8 mouse cellular contexts compared by ENCODE assay signal in genomic region chr9:109081749-109082123, GRCm38 (mm10). TPM values are rescaled to one million over a fixed set of nuclear protein-coding genes. Genes with fewer than 3 reads are reported as not detected.
DNase-seq lines count a peak whose midpoint lies in the region; ATAC-seq and TF ChIP-seq lines count a peak whose summit lies in the region.

No protein-coding gene starts in this region.

- TF ChIP-seq CTCF in gastrocnemius, adult 2 months (IDR thresholded peaks at IDR 0.05), result no peak
- no peak for TF ChIP-seq CTCF in C2C12 (IDR thresholded peaks at IDR 0.05; ENCODE audit: control insufficient read depth, insufficient read depth, insufficient read length)
- no peak for TF ChIP-seq CTCF in liver, embryonic 14.5 days (IDR thresholded peaks at IDR 0.05; ENCODE audit: low read depth)

- peak; percentile 43; the same call in 1 of the 2 replicates for ATAC-seq in forebrain, embryonic 14.5 days
- peak; percentile 17; the same call in 1 of the 2 replicates for ATAC-seq in liver, embryonic 14.5 days (ENCODE audit: insufficient read depth)

- WGBS in forebrain, embryonic 14.5 days, result 7% methylated on average over 11 of the region's 11 CpGs
- WGBS in liver, embryonic 14.5 days (ENCODE audit: insufficient replicate concordance), result 6% methylated on average over 11 of the region's 11 CpGs

- H3K4me3 ChIP-seq in gastrocnemius, adult 2 months, result peak overlapping the region; percentile 95
- peak overlapping the region; percentile 59 for H3K4me3 ChIP-seq in C2C12 (ENCODE audit: insufficient read depth, poor library complexity, severe bottlenecking)
- H3K4me3 ChIP-seq in forebrain, embryonic 14.5 days (ENCODE audit: low read depth, low read length), result peak overlapping the region; percentile 78
- H3K4me3 ChIP-seq in liver, embryonic 14.5 days (ENCODE audit: insufficient read depth in 1 of 2, low read depth in 2 of 2, low read length in 2 of 2), result peak overlapping the region; percentile 87 to 88

- peaks cover 43% of the 10 kb centered on the region for H3K79me2 ChIP-seq in C2C12 (ENCODE audit: control insufficient read depth, insufficient read depth)

- peak overlapping the region; percentile 90 for H3K4me2 ChIP-seq in forebrain, embryonic 14.5 days (ENCODE audit: low read length)
- H3K4me2 ChIP-seq in liver, embryonic 14.5 days (ENCODE audit: low read depth), result peak overlapping the region; percentile 91

- peaks cover 12% of the 10 kb centered on the region for H3K4me1 ChIP-seq in forebrain, embryonic 14.5 days (ENCODE audit: control insufficient read depth, insufficient read depth, low read length)
- H3K4me1 ChIP-seq in liver, embryonic 14.5 days (replicated peaks; ENCODE audit: control insufficient read depth in 2 of 2, insufficient read depth in 2 of 2, low read length in 1 of 2), result peaks cover 7 to 9% of the 10 kb centered on the region in 2 experiments

- H3K36me3 ChIP-seq in C2C12 (ENCODE audit: control insufficient read depth, insufficient read depth), result peaks cover 20% of the 10 kb centered on the region
- peaks cover 23% of the 10 kb centered on the region for H3K36me3 ChIP-seq in forebrain, embryonic 14.5 days (ENCODE audit: control insufficient read depth, insufficient read depth, low read length)
- H3K36me3 ChIP-seq in liver, embryonic 14.5 days (replicated peaks; ENCODE audit: control insufficient read depth, insufficient read depth, low read depth), result peaks cover 9% of the 10 kb centered on the region

- no peak for DNase-seq in gastrocnemius, adult 2 months
- no peak for DNase-seq in gastrocnemius, postnatal 25 days
- DNase-seq in forebrain, embryonic 14.5 days (ENCODE audit: low spot score), result no peak
- DNase-seq in liver, embryonic 14.5 days (ENCODE audit: low read depth in 3 of 3, low spot score in 3 of 3), result no peak
- no peak for DNase-seq in adipocyte (ENCODE audit: low spot score)
- no peak for DNase-seq in right cerebral cortex, postnatal 25 days
- DNase-seq in spleen, postnatal 4 days (ENCODE audit: low spot score in 2 of 2), result no peak

- H3K79me3 ChIP-seq in C2C12 (ENCODE audit: low read depth), result peaks cover 26% of the 10 kb centered on the region

- H3K27ac ChIP-seq in gastrocnemius, adult 2 months, result peak overlapping the region; percentile 90
- peak overlapping the region; percentile 54; the same call in 1 of the 2 replicates for H3K27ac ChIP-seq in forebrain, embryonic 14.5 days (ENCODE audit: low read depth, low read length)
- peak overlapping the region; percentile 63 for H3K27ac ChIP-seq in liver, embryonic 14.5 days

- H3K9ac ChIP-seq in forebrain, embryonic 14.5 days (ENCODE audit: low read length), result peak overlapping the region; percentile 87
- peak overlapping the region; percentile 92 for H3K9ac ChIP-seq in liver, embryonic 14.5 days (replicated peaks)

- H3K9me3 ChIP-seq in forebrain, embryonic 14.5 days (replicated peaks; ENCODE audit: control insufficient read depth, low read length), result no peaks in the 10 kb centered on the region
- no peaks in the 10 kb centered on the region for H3K9me3 ChIP-seq in liver, embryonic 14.5 days (ENCODE audit: control insufficient read depth, low read length)

- no peak for TF ChIP-seq EP300 in liver, embryonic 14.5 days (IDR thresholded peaks at IDR 0.05; ENCODE audit: low read depth)

- intact Hi-C loops in gastrocnemius, adult 2 months (cut with DNase I), result no loop called here

- H3K27me3 ChIP-seq in C2C12 (ENCODE audit: control insufficient read depth, insufficient read depth, insufficient read length), result no peaks in the 10 kb centered on the region
- H3K27me3 ChIP-seq in forebrain, embryonic 14.5 days (replicated peaks; ENCODE audit: control insufficient read depth, insufficient read depth, low read length), result no peaks in the 10 kb centered on the region
- no peaks in the 10 kb centered on the region for H3K27me3 ChIP-seq in liver, embryonic 14.5 days (ENCODE audit: control insufficient read depth, insufficient read depth, low read length)

- peak overlapping the region; percentile 94 for H3ac ChIP-seq in C2C12 (ENCODE audit: control insufficient read depth, insufficient read length, low read depth)

TF ChIP-seq in C2C12, 6 proteins besides CTCF, POLR2A, EP300 and RAD21:
- TF ChIP-seq MYOG (IDR thresholded peaks at IDR 0.05; ENCODE audit: control insufficient read depth, extremely low read depth, insufficient read length) (no peak), CEBPB (IDR thresholded peaks at IDR 0.05; ENCODE audit: low read depth) (no peak), MYOD1 (IDR thresholded peaks at IDR 0.05; ENCODE audit: control insufficient read depth, insufficient read length, low read depth) (no peak), FOSL1 (IDR thresholded peaks at IDR 0.05; ENCODE audit: insufficient read depth, low read length, poor library complexity, severe bottlenecking) (no peak), USF1 (IDR thresholded peaks at IDR 0.05; ENCODE audit: low read depth) (no peak), MAX (IDR thresholded peaks at IDR 0.05) (no peak)

RNA-seq across cellular contexts. Expression of gene Ccdc51, which starts 0.6 kb away (rescaled TPM):
- total RNA-seq in gastrocnemius, adult 2 months (2021), result 1 to 10 TPM; 6.5 to 7.9 TPM
- total RNA-seq in gastrocnemius, postnatal 25 days (2021), result 1 to 10 TPM; 6.9 to 7.5 TPM
- 12.4 TPM for polyA plus RNA-seq in C2C12 (2012; fragmentation: generic; extraction: Trizol)
- 19.4 and 21.2 TPM in 2 replicates for polyA plus RNA-seq in forebrain, embryonic 14.5 days (2014; fragmentation: Nextera tagmentation; extraction: Ambion mirVana)
- polyA plus RNA-seq in liver, embryonic 14.5 days (2012; rRNA removed), result 5.4 and 7.1 TPM in 2 replicates
- polyA plus RNA-seq in liver, embryonic 14.5 days (2014; fragmentation: Nextera tagmentation; extraction: Ambion mirVana), result 12.1 and 14.9 TPM in 2 replicates

RNA-seq across cellular contexts. Expression of gene Tma7, which starts 0.7 kb away (rescaled TPM):
- total RNA-seq in gastrocnemius, adult 2 months (2021), result 100 to 1,000 TPM; 316 to 321 TPM
- total RNA-seq in gastrocnemius, postnatal 25 days (2021), result 100 to 1,000 TPM; 238 to 253 TPM
- polyA plus RNA-seq in C2C12 (2012; fragmentation: generic; extraction: Trizol), result 294 TPM
- polyA plus RNA-seq in forebrain, embryonic 14.5 days (2014; fragmentation: Nextera tagmentation; extraction: Ambion mirVana), result 652 and 758 TPM in 2 replicates
- polyA plus RNA-seq in liver, embryonic 14.5 days (2012; rRNA removed), result 37.4 and 92.4 TPM in 2 replicates
- 470 and 504 TPM in 2 replicates for polyA plus RNA-seq in liver, embryonic 14.5 days (2014; fragmentation: Nextera tagmentation; extraction: Ambion mirVana)

RNA-seq across cellular contexts. Expression of gene Atrip, which starts 7.8 kb away (rescaled TPM):
- total RNA-seq in gastrocnemius, adult 2 months (2021), result 1 to 10 TPM; 8.0 to 8.5 TPM
- total RNA-seq in gastrocnemius, postnatal 25 days (2021), result 1 to 10 TPM; 7.9 to 8.4 TPM
- polyA plus RNA-seq in C2C12 (2012; fragmentation: generic; extraction: Trizol), result 11.4 TPM
- 27.3 and 29.6 TPM in 2 replicates for polyA plus RNA-seq in forebrain, embryonic 14.5 days (2014; fragmentation: Nextera tagmentation; extraction: Ambion mirVana)
- 5.3 and 6.5 TPM in 2 replicates for polyA plus RNA-seq in liver, embryonic 14.5 days (2012; rRNA removed)
- 9.0 TPM in 2 replicates for polyA plus RNA-seq in liver, embryonic 14.5 days (2014; fragmentation: Nextera tagmentation; extraction: Ambion mirVana)

RNA-seq across cellular contexts. Expression of gene Plxnb1, which starts 13.5 kb away (rescaled TPM):
- total RNA-seq in gastrocnemius, adult 2 months (2021), result 1 to 10 TPM in 1 of 2 experiments, under 1 TPM in 1; 0.54 to 1.1 TPM
- total RNA-seq in gastrocnemius, postnatal 25 days (2021), result 1 to 10 TPM; 1.0 to 1.7 TPM
- 9.1 TPM for polyA plus RNA-seq in C2C12 (2012; fragmentation: generic; extraction: Trizol)
- 13.9 and 15.7 TPM in 2 replicates for polyA plus RNA-seq in forebrain, embryonic 14.5 days (2014; fragmentation: Nextera tagmentation; extraction: Ambion mirVana)
- 4.3 and 4.7 TPM in 2 replicates for polyA plus RNA-seq in liver, embryonic 14.5 days (2012; rRNA removed)
- polyA plus RNA-seq in liver, embryonic 14.5 days (2014; fragmentation: Nextera tagmentation; extraction: Ambion mirVana), result 2.8 and 2.9 TPM in 2 replicates

RNA-seq across cellular contexts. Expression of gene Trex1, which starts 22.2 kb away (rescaled TPM):
- 10 to 100 TPM; 13.2 TPM for total RNA-seq in gastrocnemius, adult 2 months (2021)
- 10 to 100 TPM in 1 of 2 experiments, 1 to 10 TPM in 1; 9.7 to 10.5 TPM for total RNA-seq in gastrocnemius, postnatal 25 days (2021)
- polyA plus RNA-seq in C2C12 (2012; fragmentation: generic; extraction: Trizol), result 12.7 TPM
- 11.1 and 11.9 TPM in 2 replicates for polyA plus RNA-seq in forebrain, embryonic 14.5 days (2014; fragmentation: Nextera tagmentation; extraction: Ambion mirVana)
- polyA plus RNA-seq in liver, embryonic 14.5 days (2012; rRNA removed), result 12.0 and 14.1 TPM in 2 replicates
- polyA plus RNA-seq in liver, embryonic 14.5 days (2014; fragmentation: Nextera tagmentation; extraction: Ambion mirVana), result 5.0 and 6.1 TPM in 2 replicates
